ENCODE assay signal across 19 mouse cellular contexts in genomic region chr6:12038268-12038667, GRCm38 (mm10).
DNase-seq lines count a peak whose midpoint lies in the region; ATAC-seq and TF ChIP-seq lines count a peak whose summit lies in the region.
"Had no signal": no experiment of that assay in that cellular context is flagged by ENCODE, and none has a peak within 500 bp of the region (broad histone marks: within the 10 kb centered on the region; RNA-seq: fewer than 3 reads in every experiment).

No protein-coding gene starts in this region.

- no peak overlapping the region for H3K4me3 ChIP-seq in MEL (ENCODE audit: control insufficient read depth in 1 of 2, insufficient read depth in 1 of 2, low read depth in 2 of 2, low read length in 2 of 2)
- no peak overlapping the region for H3K4me3 ChIP-seq in limb, embryonic 10.5 days
- H3K4me3 ChIP-seq: embryonic facial prominence, embryonic 10.5 days; erythroblast, embryonic 14.5 days; heart, embryonic 12.5 days; hindbrain, embryonic 10.5 days; layer of hippocampus, adult 2 months; limb, embryonic 15.5 days; neural tube, embryonic 15.5 days had no signal

- ATAC-seq in megakaryocyte, adult 5-6 weeks (ENCODE audit: poor library complexity, severe bottlenecking), result peak; percentile 63
- ATAC-seq: intestine, embryonic 16.5 days; liver, postnatal 0 days had no signal

- no peaks in the 10 kb centered on the region for H3K9me3 ChIP-seq in MEL (replicated peaks; ENCODE audit: insufficient read depth, low read length)
- no peaks in the 10 kb centered on the region for H3K9me3 ChIP-seq in limb, embryonic 10.5 days (replicated peaks)
- H3K9me3 ChIP-seq: embryonic facial prominence, embryonic 10.5 days; heart, embryonic 12.5 days; hindbrain, embryonic 10.5 days; limb, embryonic 15.5 days; neural tube, embryonic 15.5 days had no signal

- WGBS in limb, embryonic 10.5 days, result 87% methylated on average over 7 of the region's 7 CpGs

- no peak overlapping the region for H3K9ac ChIP-seq in MEL (ENCODE audit: control insufficient read depth, low read depth, low read length, poor library complexity, severe bottlenecking)
- H3K9ac ChIP-seq: heart, embryonic 12.5 days; limb, embryonic 15.5 days; liver, postnatal 0 days; neural tube, embryonic 15.5 days had no signal

- intact Hi-C loops in left cerebral cortex, postnatal 25 days (cut with DNase I), result no loop called here

- no peak for TF ChIP-seq POLR2A in MEL (IDR thresholded peaks at IDR 0.05; ENCODE audit: control insufficient read depth in 1 of 2, insufficient read depth in 1 of 2, low read depth in 1 of 2, low read length in 2 of 2, poor library complexity in 1 of 2)

- no peak for TF ChIP-seq RAD21 in MEL (IDR thresholded peaks at IDR 0.05; ENCODE audit: low read depth, low read length)

- peak; percentile 22 to 42 for DNase-seq in spleen, postnatal 36 days (ENCODE audit: low spot score in 2 of 2)
- no peak for DNase-seq in spleen, postnatal 14 days (ENCODE audit: low spot score in 2 of 2)
- DNase-seq in MEL (ENCODE audit: low read depth, low spot score), result peak; percentile 30
- DNase-seq in thymus, postnatal 36 days, result peak; percentile 23 to 24
- no peak for DNase-seq in left cerebral cortex, postnatal 25 days (ENCODE audit: low spot score in 2 of 2)
- no peak for DNase-seq in limb, embryonic 10.5 days (ENCODE audit: low spot score)
- DNase-seq: cerebellum, postnatal 10 days; gastrocnemius, postnatal 36 days; liver, postnatal 0 days had no signal

- H3K27me3 ChIP-seq in MEL (ENCODE audit: control insufficient read depth in 1 of 2, insufficient read depth in 2 of 2, low read length in 2 of 2), result no peaks in the 10 kb centered on the region
- H3K27me3 ChIP-seq in limb, embryonic 10.5 days (ENCODE audit: low read depth, poor library complexity, severe bottlenecking), result no peaks in the 10 kb centered on the region
- H3K27me3 ChIP-seq: heart, embryonic 12.5 days; limb, embryonic 15.5 days; neural tube, embryonic 15.5 days had no signal

- no peak for TF ChIP-seq EP300 in MEL (IDR thresholded peaks at IDR 0.05; ENCODE audit: low read depth in 1 of 2, low read length in 2 of 2)

- H3K79me2 ChIP-seq in MEL (ENCODE audit: control insufficient read depth, insufficient read depth, low read length, poor library complexity), result no peaks in the 10 kb centered on the region

- TF ChIP-seq CTCF in MEL (IDR thresholded peaks at IDR 0.05 in 2 of 3, conservative IDR thresholded peaks at IDR 0.05 in 1 of 3; ENCODE audit: control insufficient read depth in 1 of 3, insufficient read depth in 1 of 3, low read depth in 2 of 3, low read length in 3 of 3, poor library complexity in 1 of 3, severe bottlenecking in 1 of 3), result no peak

- H3K36me3 ChIP-seq in MEL (ENCODE audit: control insufficient read depth in 1 of 2, insufficient read depth in 2 of 2, low read length in 2 of 2), result no peaks in the 10 kb centered on the region; a peak in 1 of 4 replicates
- peaks cover 2% of the 10 kb centered on the region; the same call in 1 of the 2 replicates for H3K36me3 ChIP-seq in limb, embryonic 10.5 days
- H3K36me3 ChIP-seq: hindbrain, embryonic 10.5 days; limb, embryonic 15.5 days; neural tube, embryonic 15.5 days had no signal

- H3K4me1 ChIP-seq in MEL (ENCODE audit: control insufficient read depth in 1 of 2, insufficient read depth in 2 of 2, low read length in 2 of 2), result no peaks in the 10 kb centered on the region; a peak in 1 of 4 replicates
- H3K4me1 ChIP-seq in limb, embryonic 10.5 days, result no peaks in the 10 kb centered on the region
- H3K4me1 ChIP-seq: embryonic facial prominence, embryonic 10.5 days; heart, embryonic 12.5 days; hindbrain, embryonic 10.5 days; limb, embryonic 15.5 days had no signal

- H3K27ac ChIP-seq in MEL (ENCODE audit: control insufficient read depth, low read depth, low read length), result no peak overlapping the region
- H3K27ac ChIP-seq in limb, embryonic 10.5 days, result no peak overlapping the region
- H3K27ac ChIP-seq: embryonic facial prominence, embryonic 10.5 days; hindbrain, embryonic 10.5 days; kidney, postnatal 0 days; layer of hippocampus, adult 2 months; limb, embryonic 15.5 days; neural tube, embryonic 15.5 days had no signal

TF ChIP-seq in MEL, 35 proteins besides CTCF, POLR2A, EP300 and RAD21:
- no peak for TF ChIP-seq SMC3 (IDR thresholded peaks at IDR 0.05; ENCODE audit: low read depth, low read length)
- no peak for TF ChIP-seq UBTF (IDR thresholded peaks at IDR 0.05; ENCODE audit: borderline replicate concordance, insufficient read depth, low read depth, low read length)
- no peak for TF ChIP-seq CHD2 (IDR thresholded peaks at IDR 0.05; ENCODE audit: low read length)
- no peak for TF ChIP-seq MYC (IDR thresholded peaks at IDR 0.05; ENCODE audit: low read depth, low read length)
- no peak for TF ChIP-seq HCFC1 (IDR thresholded peaks at IDR 0.05; ENCODE audit: low read depth, low read length)
- no peak for TF ChIP-seq SIN3A (IDR thresholded peaks at IDR 0.05; ENCODE audit: low read length)
- TF ChIP-seq GABPA (IDR thresholded peaks at IDR 0.05; ENCODE audit: low read depth, low read length), result no peak
- TF ChIP-seq MAFK (IDR thresholded peaks at IDR 0.05; ENCODE audit: borderline replicate concordance, low read depth, low read length), result no peak
- TF ChIP-seq MEF2A (IDR thresholded peaks at IDR 0.05; ENCODE audit: extremely low read depth, insufficient replicate concordance, low read depth, low read length, poor library complexity, severe bottlenecking), result no peak
- no peak for TF ChIP-seq MAZ (IDR thresholded peaks at IDR 0.05; ENCODE audit: low read depth, low read length)
- no peak for TF ChIP-seq BHLHE40 (IDR thresholded peaks at IDR 0.05; ENCODE audit: borderline replicate concordance, low read depth, low read length)
- no peak for TF ChIP-seq TAL1 (IDR thresholded peaks at IDR 0.05; ENCODE audit: low read length)
- TF ChIP-seq POLR2AphosphoS2 (IDR thresholded peaks at IDR 0.05; ENCODE audit: low read length), result no peak
- no peak for TF ChIP-seq MYB (IDR thresholded peaks at IDR 0.05; ENCODE audit: low read depth, low read length)
- TF ChIP-seq POLR2AphosphoS5 (IDR thresholded peaks at IDR 0.05; ENCODE audit: borderline replicate concordance, low read depth, low read length), result no peak
- TF ChIP-seq ELF1 (IDR thresholded peaks at IDR 0.05; ENCODE audit: low read depth, low read length), result no peak
- TF ChIP-seq USF1 (IDR thresholded peaks at IDR 0.05; ENCODE audit: low read depth, low read length), result no peak

Comparison
In these comparisons a context has a peak if more than half of its experiments do, and no peak if none do; other contexts are left out.
1. DNase-seq: peak in spleen, postnatal 36 days (2 of 2), MEL (single experiment) and thymus, postnatal 36 days (2 of 2); none in spleen, postnatal 14 days (0 of 2), left cerebral cortex, postnatal 25 days (0 of 2) and limb, embryonic 10.5 days (single experiment).